7 mouse cellular contexts compared by ENCODE assay signal in the genomic region with DNA sequence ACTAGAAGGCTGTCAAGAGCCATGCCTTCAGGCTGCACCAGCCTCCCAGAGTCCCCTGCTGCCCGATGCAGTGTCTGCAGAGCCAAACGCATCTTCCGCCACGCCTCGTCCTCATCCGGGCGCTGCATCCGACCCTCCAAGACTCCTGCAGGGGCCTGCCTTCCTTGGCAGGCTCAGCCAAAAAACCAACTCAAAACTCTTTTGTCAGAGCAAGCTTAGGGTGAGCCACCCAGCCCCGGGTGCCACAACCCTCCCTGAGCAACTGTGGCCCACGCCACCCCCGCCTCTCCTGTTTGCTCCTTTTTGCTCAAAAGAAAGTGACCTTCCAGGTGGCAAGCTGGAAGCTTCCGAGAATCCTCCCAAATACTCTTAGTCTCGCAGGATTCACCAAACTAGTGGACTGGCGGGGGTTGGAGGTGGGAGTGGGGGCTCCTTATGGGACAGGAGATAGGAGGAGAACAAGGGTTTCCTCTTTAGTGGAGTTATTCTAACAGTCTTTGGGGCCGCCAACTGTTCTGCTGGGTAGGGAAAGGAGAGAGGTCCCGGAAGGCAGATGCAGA. TPM values are rescaled to one million over a fixed set of nuclear protein-coding genes. Genes with fewer than 3 reads are reported as not detected.
A peak's percentile ranks its signal among the peaks of the same experiment; 100 is the strongest.
DNase-seq lines count a peak whose midpoint lies in the region; ATAC-seq and TF ChIP-seq lines count a peak whose summit lies in the region.

No protein-coding gene starts in this region.

- H3K9me3 ChIP-seq in CH12.LX (replicated peaks; ENCODE audit: low read length): peaks cover 10% of the 10 kb centered on the region
- no peaks in the 10 kb centered on the region for H3K9me3 ChIP-seq in heart, embryonic 10.5 days
- no peaks in the 10 kb centered on the region for H3K9me3 ChIP-seq in midbrain, embryonic 13.5 days

- H3K4me1 ChIP-seq in CH12.LX (ENCODE audit: control insufficient read depth in 1 of 2, insufficient read depth in 2 of 2): peaks cover 8 to 22% of the 10 kb centered on the region in 2 experiments
- H3K4me1 ChIP-seq in heart, embryonic 10.5 days: peaks cover 23% of the 10 kb centered on the region
- H3K4me1 ChIP-seq in midbrain, embryonic 13.5 days (replicated peaks): peaks cover 44% of the 10 kb centered on the region

- peak overlapping the region; percentile 92; the same call in 1 of the 2 replicates for H3K9ac ChIP-seq in CH12.LX (ENCODE audit: insufficient read depth, low read depth)
- H3K9ac ChIP-seq in midbrain, embryonic 13.5 days (replicated peaks): peak overlapping the region; percentile 94

- DNase-seq in 3T3-L1 (ENCODE audit: low read depth, low spot score) (peak; percentile 19), CH12.LX (ENCODE audit: extremely low read depth) (no peak)
- peak; percentile 48 to 59 for DNase-seq in cerebellum, postnatal 14 days
- no peak for DNase-seq in heart, embryonic 10.5 days (ENCODE audit: low spot score)
- DNase-seq in kidney, postnatal 14 days: peak; percentile 36
- DNase-seq in thymus, postnatal 4 days: peak; percentile 58

- H3K79me2 ChIP-seq in CH12.LX (replicated peaks; ENCODE audit: control insufficient read depth, extremely low read depth, insufficient read depth, poor library complexity, severe bottlenecking): peaks cover 16% of the 10 kb centered on the region

- no peaks in the 10 kb centered on the region for H3K27me3 ChIP-seq in CH12.LX (replicated peaks)
- no peaks in the 10 kb centered on the region for H3K27me3 ChIP-seq in heart, embryonic 10.5 days (ENCODE audit: insufficient read depth, poor library complexity, severe bottlenecking)
- H3K27me3 ChIP-seq in midbrain, embryonic 13.5 days: no peaks in the 10 kb centered on the region

- no peak for TF ChIP-seq RAD21 in CH12.LX (IDR thresholded peaks at IDR 0.05; ENCODE audit: low read depth, low read length)

- ATAC-seq in midbrain, embryonic 13.5 days: peak; percentile 22

- dilution Hi-C loops in CH12.LX (cut with MboI; ENCODE audit: extremely low pct_ligation_motif_present, extremely low pct_unique_long_range_greater_than_20kb, low sequenced_read_pairs): no loop called here

- no peak for TF ChIP-seq CTCF in CH12.LX (conservative IDR thresholded peaks at IDR 0.05 in 1 of 2, IDR thresholded peaks at IDR 0.05 in 1 of 2; ENCODE audit: low read depth in 2 of 2, low read length in 2 of 2)

- H3K36me3 ChIP-seq in CH12.LX (replicated peaks in 1 of 2; ENCODE audit: control insufficient read depth in 1 of 2, insufficient read depth in 1 of 2, low read length in 1 of 2): peaks cover 6 to 46% of the 10 kb centered on the region in 2 experiments
- peaks cover 21% of the 10 kb centered on the region; the same call in 1 of the 2 replicates for H3K36me3 ChIP-seq in heart, embryonic 10.5 days
- H3K36me3 ChIP-seq in midbrain, embryonic 13.5 days: peaks cover 28% of the 10 kb centered on the region; the same call in 1 of the 2 replicates

- TF ChIP-seq POLR2A in CH12.LX (IDR thresholded peaks at IDR 0.05; ENCODE audit: low read depth, low read length): no peak

- TF ChIP-seq EP300 in CH12.LX (IDR thresholded peaks at IDR 0.05; ENCODE audit: low read length): no peak

- peak overlapping the region; percentile 71 to 94 (median 94) for H3K4me3 ChIP-seq in CH12.LX (replicated peaks in 1 of 3; ENCODE audit: low read depth in 2 of 3, low read length in 2 of 3, poor library complexity in 1 of 3)
- peak overlapping the region; percentile 97 for H3K4me3 ChIP-seq in heart, embryonic 10.5 days
- H3K4me3 ChIP-seq in midbrain, embryonic 13.5 days (replicated peaks): peak overlapping the region; percentile 85

- 13% methylated on average over 16 of the region's 16 CpGs for WGBS in heart, embryonic 10.5 days
- 2% methylated on average over 16 of the region's 16 CpGs for WGBS in midbrain, embryonic 13.5 days

- in situ Hi-C loops in CH12.LX (cut with MboI; ENCODE audit: low pct_ligation_motif_present, low pct_unique_long_range_greater_than_20kb, low sequenced_read_pairs): no loop called here

- no peak overlapping the region for H3K27ac ChIP-seq in CH12.LX (ENCODE audit: insufficient read depth, low read depth)
- peak overlapping the region; percentile 97 for H3K27ac ChIP-seq in heart, embryonic 10.5 days
- H3K27ac ChIP-seq in midbrain, embryonic 13.5 days: peak overlapping the region; percentile 92

- H3K4me2 ChIP-seq in CH12.LX (ENCODE audit: insufficient read depth, low read depth, poor library complexity, severe bottlenecking): peak overlapping the region; percentile 75
- peak overlapping the region; percentile 99 for H3K4me2 ChIP-seq in midbrain, embryonic 13.5 days (replicated peaks)

TF ChIP-seq in CH12.LX, 34 proteins besides CTCF, POLR2A, EP300 and RAD21:
- TF ChIP-seq E2F4 (IDR thresholded peaks at IDR 0.05; ENCODE audit: insufficient replicate concordance, low read depth, low read length) (no peak), NRF1 (IDR thresholded peaks at IDR 0.05; ENCODE audit: low read depth, low read length) (no peak), USF2 (conservative IDR thresholded peaks at IDR 0.05; ENCODE audit: low read depth, low read length) (no peak), SIN3A (IDR thresholded peaks at IDR 0.05; ENCODE audit: low read length) (no peak), BHLHE40 (IDR thresholded peaks at IDR 0.05; ENCODE audit: low read depth, low read length) (no peak), POLR2AphosphoS2 (IDR thresholded peaks at IDR 0.05; ENCODE audit: low read depth, low read length) (no peak), HCFC1 (IDR thresholded peaks at IDR 0.05; ENCODE audit: low read depth, low read length) (no peak), TBP (conservative IDR thresholded peaks at IDR 0.05; ENCODE audit: low read depth, low read length) (no peak), MXI1 (IDR thresholded peaks at IDR 0.05; ENCODE audit: low read depth, low read length) (no peak), USF1 (IDR thresholded peaks at IDR 0.05; ENCODE audit: low read depth, low read length) (no peak), KAT2A (IDR thresholded peaks at IDR 0.05; ENCODE audit: insufficient replicate concordance, low read length) (no peak), IRF4 (IDR thresholded peaks at IDR 0.05; ENCODE audit: low read depth, low read length) (no peak), MYC (IDR thresholded peaks at IDR 0.05; ENCODE audit: low read depth, low read length) (no peak), MAFK (IDR thresholded peaks at IDR 0.05; ENCODE audit: insufficient replicate concordance, low read length) (no peak), CHD2 (IDR thresholded peaks at IDR 0.05; ENCODE audit: low read length) (no peak), MAX (IDR thresholded peaks at IDR 0.05; ENCODE audit: low read length) (no peak), PAX5 (IDR thresholded peaks at IDR 0.05; ENCODE audit: low read length) (no peak)

RNA-seq across cellular contexts. Expression of gene Fam193b, which starts 1.1 kb away (rescaled TPM):
- 17.9 and 18.6 TPM in 2 replicates for total RNA-seq in CH12.LX (2012; rRNA removed)
- total RNA-seq in CH12.LX (2014; rRNA removed): 9.2 and 9.4 TPM in 2 replicates
- 22.0 and 22.4 TPM in 2 replicates for polyA plus RNA-seq in CH12.LX (2012; ENCODE audit: insufficient read length, low read depth)
- 25.9 and 44.0 TPM in 2 replicates for polyA plus RNA-seq in heart, embryonic 10.5 days (2016; fragmentation: Nextera tagmentation; extraction: Ambion mirVana)
- 64.9 and 72.3 TPM in 2 replicates for polyA plus RNA-seq in midbrain, embryonic 13.5 days (2015; fragmentation: Nextera tagmentation; extraction: Ambion mirVana)

RNA-seq across cellular contexts. Expression of gene Tmed9, which starts 3.7 kb away (rescaled TPM):
- total RNA-seq in CH12.LX (2012; rRNA removed): 196 and 222 TPM in 2 replicates
- 88.1 and 88.2 TPM in 2 replicates for total RNA-seq in CH12.LX (2014; rRNA removed)
- 194 and 197 TPM in 2 replicates for polyA plus RNA-seq in CH12.LX (2012; ENCODE audit: insufficient read length, low read depth)
- polyA plus RNA-seq in heart, embryonic 10.5 days (2016; fragmentation: Nextera tagmentation; extraction: Ambion mirVana): 129 and 173 TPM in 2 replicates
- 103 and 125 TPM in 2 replicates for polyA plus RNA-seq in midbrain, embryonic 13.5 days (2015; fragmentation: Nextera tagmentation; extraction: Ambion mirVana)

RNA-seq across cellular contexts. Expression of gene B4galt7, which starts 29.9 kb away (rescaled TPM):
- total RNA-seq in CH12.LX (2012; rRNA removed) (10.3 and 11.7 TPM in 2 replicates), CH12.LX (2014; rRNA removed) (11.0 TPM in 2 replicates)
- 8.5 and 8.7 TPM in 2 replicates for polyA plus RNA-seq in CH12.LX (2012; ENCODE audit: insufficient read length, low read depth)
- 23.9 and 27.6 TPM in 2 replicates for polyA plus RNA-seq in heart, embryonic 10.5 days (2016; fragmentation: Nextera tagmentation; extraction: Ambion mirVana)
- polyA plus RNA-seq in midbrain, embryonic 13.5 days (2015; fragmentation: Nextera tagmentation; extraction: Ambion mirVana): 45.5 and 47.4 TPM in 2 replicates

RNA-seq across cellular contexts. Expression of gene Ddx41, which starts 33.3 kb away (rescaled TPM):
- total RNA-seq in CH12.LX (2012; rRNA removed) (107 and 109 TPM in 2 replicates), CH12.LX (2014; rRNA removed) (56.6 and 59.9 TPM in 2 replicates)
- polyA plus RNA-seq in CH12.LX (2012; ENCODE audit: insufficient read length, low read depth): 95.3 and 107 TPM in 2 replicates
- 43.4 and 64.1 TPM in 2 replicates for polyA plus RNA-seq in heart, embryonic 10.5 days (2016; fragmentation: Nextera tagmentation; extraction: Ambion mirVana)
- polyA plus RNA-seq in midbrain, embryonic 13.5 days (2015; fragmentation: Nextera tagmentation; extraction: Ambion mirVana): 60.2 and 66.6 TPM in 2 replicates

RNA-seq across cellular contexts. Expression of gene Dok3, which starts 40.7 kb away (rescaled TPM):
- total RNA-seq in CH12.LX (2012; rRNA removed) (38.4 and 38.8 TPM in 2 replicates), CH12.LX (2014; rRNA removed) (9.0 and 9.1 TPM in 2 replicates)
- polyA plus RNA-seq in CH12.LX (2012; ENCODE audit: insufficient read length, low read depth): 28.1 and 30.3 TPM in 2 replicates
- 0.57 and 2.4 TPM in 2 replicates for polyA plus RNA-seq in heart, embryonic 10.5 days (2016; fragmentation: Nextera tagmentation; extraction: Ambion mirVana)
- 4.3 and 4.7 TPM in 2 replicates for polyA plus RNA-seq in midbrain, embryonic 13.5 days (2015; fragmentation: Nextera tagmentation; extraction: Ambion mirVana)

Comparison
In these comparisons a context has a peak if more than half of its experiments do, and no peak if none do; other contexts are left out.
1. DNase-seq: peak in 3T3-L1 (single experiment), cerebellum, postnatal 14 days (2 of 2), kidney, postnatal 14 days (single experiment) and thymus, postnatal 4 days (single experiment); none in CH12.LX (single experiment) and heart, embryonic 10.5 days (single experiment).
2. Peak in every context shown above with its lines, with median percentiles within 50 percentile points of each other: H3K4me3 ChIP-seq.